Mouse (Mus musculus) adrenal gland, adult 10 weeks (tissue): ENCODE data around the gene Wdr93. TPM values are rescaled to one million over a fixed set of nuclear protein-coding genes. Genes with fewer than 3 reads are reported as not detected.

Experiments used
- polyA plus RNA-seq: library from polyadenylated mRNA; stranded (reverse); fragments of 350-450 nt; fragmentation: Illumina TruSeq; extraction: RNeasy Lipid Tissue Mini Kit (QIAGEN cat#74804); gene quantifications from one replicate; pipeline ENCODE4 v1.2.3, GENCODE M21; 2014; ENCODE audit warnings: low read depth, low replicate concordance

Wdr93 gene
- 1.7 TPM for polyA plus RNA-seq

GRCm38 (mm10) chr7:79742659-79743536 is at the start of gene Wdr93, which contains the start of gene Pex11a:
TSS of gene Wdr93 (plus strand) at chr7:79743163.
TSS of gene Pex11a (minus strand) at chr7:79743131.

GRCm38 (mm10) chr7:79715187-79715981 is 27.6 kb upstream of the Wdr93 start, which contains the start of gene Kif7:
TSS of gene Kif7 (minus strand) at chr7:79715720.

GRCm38 (mm10) chr7:79732622-79733021 is 10.3 kb upstream of the Wdr93 start, which contains the start of gene Plin1:
TSS of gene Plin1 (minus strand) at chr7:79732903.

GRCm38 (mm10) chr7:79793688-79794087 is 50.7 kb downstream of the Wdr93 start, which contains the start of gene Mesp1:
TSS of gene Mesp1 (minus strand) at chr7:79793788.

DNA sequence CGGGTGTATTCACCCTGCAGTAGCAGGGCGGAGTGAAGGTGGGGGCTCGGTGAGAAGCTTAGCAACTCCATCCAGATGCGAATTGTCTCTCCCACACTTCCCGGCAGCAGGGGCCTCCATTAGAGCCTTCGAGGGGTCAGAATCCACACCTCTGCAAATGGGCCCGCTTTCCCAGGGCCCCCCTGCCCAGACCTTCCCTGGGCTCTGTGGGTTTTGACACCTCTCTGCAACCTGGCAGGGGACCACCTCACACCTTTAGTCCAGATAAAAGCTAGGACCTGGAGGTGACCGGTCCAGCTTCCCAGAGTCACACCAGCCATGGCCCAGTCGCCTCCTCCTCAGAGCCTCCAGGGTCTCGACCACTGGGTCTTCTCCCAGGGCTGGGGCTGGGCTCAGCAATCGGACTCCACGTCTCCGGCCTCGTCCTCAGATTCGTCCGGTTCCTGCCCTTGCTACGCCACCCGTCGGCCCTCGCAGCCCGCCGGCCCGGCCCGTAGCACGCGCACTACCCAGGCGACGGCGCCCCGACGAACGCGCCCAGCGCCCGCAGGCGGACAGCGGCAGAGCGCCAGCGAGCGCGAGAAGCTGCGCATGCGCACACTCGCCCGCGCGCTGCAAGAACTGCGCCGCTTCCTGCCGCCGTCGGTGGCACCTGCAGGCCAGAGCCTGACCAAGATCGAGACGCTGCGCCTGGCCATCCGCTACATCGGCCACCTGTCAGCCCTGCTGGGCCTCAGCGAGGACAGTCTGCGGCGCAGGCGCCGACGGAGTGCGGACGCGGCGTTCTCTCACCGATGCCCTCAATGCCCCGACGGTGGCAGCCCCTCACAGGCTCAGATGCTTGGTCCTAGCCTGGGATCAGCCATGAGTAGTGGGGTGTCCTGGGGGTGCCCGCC is 67.9 kb downstream of the Wdr93 start, which contains the start of gene Mesp2:
TSS of gene Mesp2 (plus strand) at position 117 of the 896 bp plus-strand sequence.

Other genes with a start within 250 kb of the Wdr93 start
- 1.9 TPM for gene Rhcg, start 125.5 kb upstream of the Wdr93 start, polyA plus RNA-seq
- 0.58 TPM for gene Ticrr, start 83.0 kb upstream of the Wdr93 start, polyA plus RNA-seq
- 0.47 TPM for gene Kif7, start 27.4 kb upstream of the Wdr93 start, polyA plus RNA-seq
- gene Plin1, start 10.3 kb upstream of the Wdr93 start, polyA plus RNA-seq = 139 TPM
- 61.6 TPM for gene Pex11a, start within 50 bp of the Wdr93 start, polyA plus RNA-seq
- not detected for gene Mesp1, start 50.6 kb downstream of the Wdr93 start, polyA plus RNA-seq
- not detected for gene Mesp2, start 67.6 kb downstream of the Wdr93 start, polyA plus RNA-seq
- 3.0 TPM for gene Anpep, start 117.9 kb downstream of the Wdr93 start, polyA plus RNA-seq
- gene Ap3s2, start 177.5 kb downstream of the Wdr93 start, polyA plus RNA-seq = 36.9 TPM
- gene Arpin, start 192.2 kb downstream of the Wdr93 start, polyA plus RNA-seq = 10.3 TPM